Mouse (Mus musculus) lung, postnatal 36 days (tissue): ENCODE data around the gene Csde1.

ENCODE experiments used
- DNase-seq: peaks from one replicate; pipeline ENCODE4 v3.0.0; 2022; ENCODE audit warnings: mixed read lengths

Gene Csde1

GRCm38 (mm10) chr3:103020249-103020942, at the start of gene Csde1:
Csde1 (plus strand) TSS chr3:103020426.
- DNase-seq = peak; percentile 98

- DNase-seq = no peak
These were observed 49.7 kb upstream of the Csde1 start for GRCm38 (mm10) chr3:102970508-102970907.

- no peak for DNase-seq
These were observed 43.3 kb upstream of the Csde1 start for GRCm38 (mm10) chr3:102976906-102977305.

- no peak for DNase-seq
These were observed 40.5 kb upstream of the Csde1 start for GRCm38 (mm10) chr3:102979550-102980348.

- no peak for DNase-seq
These were observed 39.9 kb upstream of the Csde1 start for GRCm38 (mm10) chr3:102980349-102980736.

GRCm38 (mm10) chr3:102991041-102991440, 29.2 kb upstream of the Csde1 start:
- no peak for DNase-seq

GRCm38 (mm10) chr3:102992936-102993335, 27.3 kb upstream of the Csde1 start:
- no peak for DNase-seq

- no peak for DNase-seq
These were observed 25.0 kb upstream of the Csde1 start for GRCm38 (mm10) chr3:102995233-102995604.

GRCm38 (mm10) chr3:102995605-102996321, 24.5 kb upstream of the Csde1 start, which contains the start of gene Sike1:
Sike1 (plus strand) TSS chr3:102995708.
- peak; percentile 97 for DNase-seq

GRCm38 (mm10) chr3:102997036-102997435, 23.2 kb upstream of the Csde1 start:
- DNase-seq = no peak

- DNase-seq = no peak
These were observed 22.6 kb upstream of the Csde1 start for GRCm38 (mm10) chr3:102997591-102997990.

- no peak for DNase-seq
These were observed 18.6 kb upstream of the Csde1 start for GRCm38 (mm10) chr3:103001595-103001994.

GRCm38 (mm10) chr3:103017350-103017749, 2.9 kb upstream of the Csde1 start:
- DNase-seq = peak; percentile 38

- peak; percentile 7 for DNase-seq
These were observed 764 bp upstream of the Csde1 start for GRCm38 (mm10) chr3:103019462-103019861.

GRCm38 (mm10) chr3:103020943-103021638, 865 bp downstream of the Csde1 start:
- DNase-seq = peak; percentile 93

GRCm38 (mm10) chr3:103026174-103026573, 5.9 kb downstream of the Csde1 start:
- peak; percentile 38 for DNase-seq

- no peak for DNase-seq
These were observed 20.1 kb downstream of the Csde1 start for GRCm38 (mm10) chr3:103040285-103040684.

- no peak for DNase-seq
These were observed 20.7 kb downstream of the Csde1 start for GRCm38 (mm10) chr3:103040861-103041379.

- DNase-seq = no peak
These were observed 35.9 kb downstream of the Csde1 start for GRCm38 (mm10) chr3:103056016-103056595.

GRCm38 (mm10) chr3:103057752-103058151, 37.5 kb downstream of the Csde1 start:
- no peak for DNase-seq

- DNase-seq = peak; percentile 97
These were observed 38.3 kb downstream of the Csde1 start, which contains the start of gene Nras for GRCm38 (mm10) chr3:103058207-103059157. Nras (plus strand) TSS chr3:103058285.
